Mouse (Mus musculus) CH12.LX (cell line): ENCODE data around the gene Adra2b. TPM values are rescaled to one million over a fixed set of nuclear protein-coding genes. Genes with fewer than 3 reads are reported as not detected.

Source experiments
- DNase-seq: peaks from one replicate; pipeline ENCODE4 v3.0.0-alpha.2; 2013; ENCODE audit errors: extremely low read depth
- H3K27ac ChIP-seq: 2 replicates; pipeline ENCODE4 v1.5.1; 2012; ENCODE audit warnings: low read depth, mild to moderate bottlenecking, control low read depth, moderate library complexity; ENCODE audit not compliant: insufficient read depth
- H3K27me3 ChIP-seq: replicated peaks from 2 replicates; pipeline ENCODE3; 2012; ENCODE audit warnings: inconsistent platforms
- H3K36me3 ChIP-seq, 2 experiments: replicated peaks in 1 of 2; 2 replicates each; pipeline versions ENCODE3 to v1.6.1; 2012; ENCODE audit warnings: inconsistent platforms in 1 of 2, low read length in 1 of 2, mild to moderate bottlenecking in 1 of 2, mixed read lengths in 1 of 2, moderate library complexity in 1 of 2; ENCODE audit not compliant: control insufficient read depth in 1 of 2, insufficient read depth in 1 of 2
- H3K4me1 ChIP-seq, 2 experiments: 2 replicates each; pipeline ENCODE4 v1.6.1; 2012; ENCODE audit warnings: inconsistent platforms in 1 of 2, moderate library complexity in 1 of 2; ENCODE audit not compliant: insufficient read depth in 2 of 2, control insufficient read depth in 1 of 2
- H3K4me2 ChIP-seq: 2 replicates; pipeline ENCODE4 v1.6.1; 2012; ENCODE audit warnings: low read depth, mild to moderate bottlenecking, control low read depth; ENCODE audit not compliant: poor library complexity, insufficient read depth, severe bottlenecking
- H3K4me3 ChIP-seq, 3 experiments: fragments of 150-350 bp in 1 of 3; sonication (generic) in 1 of 3; replicated peaks in 1 of 3; 2 replicates each; pipeline versions ENCODE3 to v1.5.1; 2011 to 2012; ENCODE audit warnings: low read depth in 2 of 3, low read length in 2 of 3, mild to moderate bottlenecking in 2 of 3, moderate library complexity in 2 of 3, control low read depth in 1 of 3, improper control_type of control experiment in 1 of 3, inconsistent platforms in 1 of 3, mixed read lengths in 1 of 3; ENCODE audit not compliant: poor library complexity in 1 of 3
- H3K79me2 ChIP-seq: replicated peaks from 2 replicates; pipeline ENCODE4 v1.6.1; 2012; ENCODE audit warnings: mild to moderate bottlenecking, moderate library complexity; ENCODE audit not compliant: control insufficient read depth, poor library complexity, insufficient read depth, severe bottlenecking; ENCODE audit errors: extremely low read depth
- H3K9ac ChIP-seq: 2 replicates; pipeline ENCODE4 v1.6.1; 2012; ENCODE audit warnings: low read depth, mild to moderate bottlenecking, control low read depth, moderate library complexity; ENCODE audit not compliant: insufficient read depth
- H3K9me3 ChIP-seq: replicated peaks from 2 replicates; pipeline ENCODE3; 2012; ENCODE audit warnings: low read length, inconsistent platforms, mixed read lengths
- CHD1 ChIP-seq: IDR thresholded peaks from 2 replicates; pipeline ENCODE4 v1.6.1; 2012; ENCODE audit warnings: low read depth, low read length, improper control_type of control experiment, inconsistent platforms
- CHD2 ChIP-seq: IDR thresholded peaks from 2 replicates; pipeline ENCODE4 v1.6.1; 2011; ENCODE audit warnings: low read length, improper control_type of control experiment
- CTCF ChIP-seq, 2 experiments: IDR thresholded peaks in 1 of 2; conservative IDR thresholded peaks in 1 of 2; 2 replicates each; pipeline ENCODE4 v1.5.1; 2011 to 2012; ENCODE audit warnings: low read depth in 2 of 2, low read length in 2 of 2, improper control_type of control experiment in 1 of 2, inconsistent platforms in 1 of 2, mild to moderate bottlenecking in 1 of 2, moderate library complexity in 1 of 2
- ELF1 ChIP-seq: IDR thresholded peaks from 2 replicates; pipeline ENCODE4 v1.6.1; 2014; ENCODE audit warnings: low read depth, mild to moderate bottlenecking, inconsistent platforms, low read length, improper control_type of control experiment
- EP300 ChIP-seq: IDR thresholded peaks from 2 replicates; pipeline ENCODE4 v1.6.1; 2011; ENCODE audit warnings: low read length, improper control_type of control experiment
- GABPA ChIP-seq: IDR thresholded peaks from 2 replicates; pipeline ENCODE4 v1.6.1; 2012; ENCODE audit warnings: low read depth, low read length, improper control_type of control experiment, inconsistent platforms; ENCODE audit not compliant: insufficient replicate concordance
- IRF4 ChIP-seq: IDR thresholded peaks from 2 replicates; pipeline ENCODE4 v1.6.1; 2014; ENCODE audit warnings: low read depth, mild to moderate bottlenecking, inconsistent platforms, low read length, improper control_type of control experiment
- JUND ChIP-seq: conservative IDR thresholded peaks from 2 replicates; pipeline ENCODE4 v1.6.1; 2011; ENCODE audit warnings: low read depth, low read length, improper control_type of control experiment
- KAT2A ChIP-seq: IDR thresholded peaks from 2 replicates; pipeline ENCODE4 v1.6.1; 2012; ENCODE audit warnings: low read length, improper control_type of control experiment, inconsistent platforms; ENCODE audit not compliant: insufficient replicate concordance
- MAX ChIP-seq: IDR thresholded peaks from 2 replicates; pipeline ENCODE4 v1.6.1; 2011; ENCODE audit warnings: low read length, improper control_type of control experiment
- MAZ ChIP-seq: IDR thresholded peaks from 2 replicates; pipeline ENCODE4 v1.6.1; 2012; ENCODE audit warnings: low read depth, mild to moderate bottlenecking, inconsistent platforms, low read length, improper control_type of control experiment, moderate library complexity
- MEF2A ChIP-seq: IDR thresholded peaks from 2 replicates; pipeline ENCODE4 v1.6.1; 2014; ENCODE audit warnings: low read depth, mild to moderate bottlenecking, inconsistent platforms, low read length, improper control_type of control experiment, borderline replicate concordance
- NRF1 ChIP-seq: IDR thresholded peaks from 2 replicates; pipeline ENCODE4 v1.6.1; 2014; ENCODE audit warnings: low read depth, mild to moderate bottlenecking, inconsistent platforms, low read length, improper control_type of control experiment, moderate library complexity
- POLR2AphosphoS2 ChIP-seq: IDR thresholded peaks from 2 replicates; pipeline ENCODE4 v1.6.1; 2011; ENCODE audit warnings: low read depth, low read length, improper control_type of control experiment
- RAD21 ChIP-seq: IDR thresholded peaks from 2 replicates; pipeline ENCODE4 v1.6.1; 2011; ENCODE audit warnings: low read depth, mild to moderate bottlenecking, low read length, improper control_type of control experiment, moderate library complexity
- SMC3 ChIP-seq: IDR thresholded peaks from 2 replicates; pipeline ENCODE4 v1.6.1; 2011; ENCODE audit warnings: low read depth, low read length, improper control_type of control experiment
- TCF12 ChIP-seq: IDR thresholded peaks from 2 replicates; pipeline ENCODE4 v1.6.1; 2014; ENCODE audit warnings: low read depth, mild to moderate bottlenecking, inconsistent platforms, low read length, improper control_type of control experiment
- USF2 ChIP-seq: conservative IDR thresholded peaks from 2 replicates; pipeline ENCODE4 v1.6.1; 2011; ENCODE audit warnings: low read depth, low read length, improper control_type of control experiment
- ZKSCAN1 ChIP-seq: IDR thresholded peaks from 2 replicates; pipeline ENCODE4 v1.6.1; 2012; ENCODE audit warnings: low read depth, inconsistent platforms, low read length, improper control_type of control experiment, borderline replicate concordance
- dilution Hi-C: fragments of 300-500 bp; cut with MboI; formaldehyde crosslinking; loops from 2 replicates; pipeline ENCODE4 v1.14.3; 2020; ENCODE audit warnings: low sequenced_read_pairs; ENCODE audit not compliant: extremely low pct_unique_long_range_greater_than_20kb, extremely low pct_ligation_motif_present
- in situ Hi-C: fragments of 300-500 bp; cut with MboI; formaldehyde crosslinking; loops from 3 replicates; pipeline ENCODE4 v1.14.3; 2019; ENCODE audit warnings: low sequenced_read_pairs, low pct_ligation_motif_present, low pct_unique_long_range_greater_than_20kb, mixed read lengths
- polyA plus RNA-seq: library from polyadenylated mRNA; unstranded; fragments of >175 nt; gene quantifications from 2 replicates; pipeline ENCODE4 v1.2.1, GENCODE M21; 2012; ENCODE audit warnings: low read depth; ENCODE audit not compliant: insufficient read length
- total RNA-seq, 2 experiments: library from RNA; depleted of rRNA; stranded (reverse); fragments of 300-350 nt in 1 of 2; fragments of >200 nt in 1 of 2; gene quantifications; 2 replicates each; pipeline ENCODE4 v1.2.3; 2012 to 2014

Gene Adra2b
- total and polyA plus RNA-seq, 3 experiments: 0.08 TPM; not detected in 2

DNA sequence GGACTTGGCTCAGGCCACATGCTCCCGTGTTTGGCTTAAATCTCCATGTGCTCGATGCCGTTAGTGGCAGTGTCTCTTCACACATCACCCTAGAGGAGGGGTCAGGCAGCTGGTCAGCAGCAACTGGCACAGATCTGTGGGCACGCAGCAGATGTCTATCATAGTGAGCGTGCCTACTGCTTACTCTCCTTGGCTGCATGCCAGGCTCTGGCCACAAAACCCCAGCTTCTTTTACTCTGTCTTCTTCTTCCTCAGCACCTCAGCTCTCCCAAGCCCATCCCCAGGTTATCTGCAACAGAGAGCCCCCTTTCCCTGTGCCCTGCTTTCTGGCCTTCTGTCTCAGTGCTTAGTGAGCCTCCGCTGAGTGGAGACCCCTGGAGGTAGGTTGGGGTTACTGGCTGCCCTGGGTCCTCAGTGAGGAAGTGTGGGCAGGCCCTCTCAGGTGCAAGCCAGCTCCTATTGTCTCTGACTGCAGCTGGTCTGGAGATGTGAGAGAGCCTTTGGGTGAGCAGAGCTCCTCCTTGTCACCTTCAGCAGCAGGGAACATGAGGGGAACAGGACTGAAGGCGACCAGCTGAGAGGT is 12.8 kb downstream of the Adra2b start:
- Histone ChIP-seq H3K4me2 (no peak overlapping the region), H3K4me1 (peaks cover 5 to 18% of the 10 kb centered on the region in 2 experiments), H3K36me3 (no peaks in the 10 kb centered on the region)
- in situ Hi-C loops: no loop called here
- TF ChIP-seq CHD2 (no peak), ELF1 (peak; percentile 35; the same call in 1 of the 2 replicates), MAX (no peak), CTCF (conservative IDR thresholded peaks at IDR 0.05 in 1 of 2, IDR thresholded peaks at IDR 0.05 in 1 of 2; ENCODE audit: low read depth in 2 of 2, low read length in 2 of 2) (peak; percentile 34 to 70; a peak in 3 of 4 replicates), RAD21 (peak; percentile 12), SMC3 (peak; percentile 54)
- TF ChIP-seq, all 38 proteins: peak for 4
- Histone ChIP-seq H3K4me3 (no peak overlapping the region), H3K27ac (no peak overlapping the region), H3K79me2 (no peaks in the 10 kb centered on the region), H3K27me3 (peaks cover 25% of the 10 kb centered on the region), H3K9ac (no peak overlapping the region), H3K9me3 (no peaks in the 10 kb centered on the region)
- DNase-seq: peak; percentile 45
- dilution Hi-C loops: no loop called here

DNA sequence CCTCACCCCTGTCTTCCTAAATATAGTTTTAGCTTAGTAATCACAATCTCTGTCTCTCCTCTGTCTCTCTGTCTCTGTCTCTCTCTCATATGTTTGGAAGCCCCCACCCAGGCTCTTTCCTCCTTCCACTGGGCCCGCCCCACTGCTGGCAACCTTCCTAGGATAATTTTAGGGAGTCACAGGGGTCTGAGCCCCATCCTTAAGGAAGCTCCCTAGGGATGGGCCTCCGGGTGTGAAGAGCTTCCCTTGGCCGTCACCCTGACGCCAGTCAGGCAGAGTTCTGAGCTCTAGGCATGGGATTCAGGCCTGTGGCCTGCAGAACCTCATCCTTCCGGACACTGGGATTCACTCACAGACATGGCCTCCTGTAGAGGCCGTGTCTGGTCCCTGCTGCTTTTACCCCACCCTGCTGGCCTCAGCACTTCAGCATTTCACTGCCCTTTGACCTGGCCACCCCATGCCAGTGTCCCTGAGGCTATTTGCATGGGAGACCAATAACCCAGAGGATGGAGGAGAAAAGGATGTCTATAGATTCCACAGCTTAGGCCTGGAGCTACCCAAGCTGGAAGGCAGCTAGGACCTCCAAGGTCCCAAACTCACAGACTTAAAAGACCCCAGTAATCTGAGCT is 13.5 kb downstream of the Adra2b start:
- Histone ChIP-seq H3K79me2 (no peaks in the 10 kb centered on the region), H3K4me2 (no peak overlapping the region), H3K9ac (no peak overlapping the region), H3K9me3 (no peaks in the 10 kb centered on the region), H3K27me3 (peaks cover 25% of the 10 kb centered on the region), H3K36me3 (no peaks in the 10 kb centered on the region), H3K4me3 (no peak overlapping the region), H3K4me1 (peaks cover under 1 to 11% of the 10 kb centered on the region in 2 experiments; a peak in 3 of 4 replicates), H3K27ac (no peak overlapping the region)
- in situ Hi-C loops: no loop called here
- no peak for TF ChIP-seq JUND
- no peak for TF ChIP-seq EP300
- TF ChIP-seq MEF2A: no peak
- TF ChIP-seq IRF4: no peak
- no peak for TF ChIP-seq CHD1
- no peak for TF ChIP-seq GABPA
- dilution Hi-C loops: no loop called here
- no peak for DNase-seq

DNA sequence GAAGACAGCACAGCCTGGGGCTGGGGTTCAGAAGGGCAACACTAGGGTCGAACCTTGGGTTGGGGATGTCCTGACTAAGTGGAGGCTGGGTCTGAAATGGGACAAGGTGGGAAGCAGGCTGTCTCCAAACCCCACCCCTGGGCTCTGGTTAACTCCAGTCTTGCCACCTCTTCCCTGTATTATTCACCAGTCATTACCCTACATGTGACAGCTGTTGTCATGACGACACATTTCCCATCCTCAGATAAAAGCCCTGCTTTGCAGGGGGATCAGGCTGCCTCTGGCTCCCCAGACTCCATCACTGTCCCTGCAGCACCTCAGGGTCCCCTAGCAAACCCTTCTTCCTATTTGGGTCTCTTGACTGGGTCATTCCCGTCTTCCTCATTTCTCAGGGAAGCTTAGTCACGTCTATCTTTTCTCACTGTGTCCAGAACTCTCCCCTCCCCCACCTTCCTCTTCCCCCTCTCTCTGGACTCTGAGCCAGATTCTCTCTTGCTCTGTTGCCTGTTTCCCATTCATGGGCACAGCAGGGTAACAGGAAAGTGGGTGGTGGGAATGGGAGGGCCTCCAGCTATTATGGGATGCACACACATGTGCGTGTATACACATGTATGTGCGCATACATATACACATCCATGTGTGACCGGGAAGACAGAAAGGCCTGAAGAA is 15.1 kb downstream of the Adra2b start:
- no peak for TF ChIP-seq MEF2A
- no peak for TF ChIP-seq SMC3
- no peak for TF ChIP-seq CHD2
- TF ChIP-seq ZKSCAN1: no peak
- no peak for TF ChIP-seq IRF4
- TF ChIP-seq MAZ: no peak
- TF ChIP-seq TCF12: no peak
- TF ChIP-seq POLR2AphosphoS2: no peak
- no peak for TF ChIP-seq NRF1
- TF ChIP-seq KAT2A: no peak
- TF ChIP-seq USF2: no peak
- TF ChIP-seq GABPA: no peak
- H3K27ac ChIP-seq: no peak overlapping the region
- peaks cover 33% of the 10 kb centered on the region for H3K27me3 ChIP-seq
- H3K9me3 ChIP-seq: no peaks in the 10 kb centered on the region
- peaks cover 0 to 3% of the 10 kb centered on the region in 2 experiments; a peak in 1 of 4 replicates for H3K4me1 ChIP-seq
- DNase-seq: no peak
- H3K79me2 ChIP-seq: no peaks in the 10 kb centered on the region
- no peak overlapping the region for H3K4me2 ChIP-seq
- in situ Hi-C loops: no loop called here
- no peak overlapping the region for H3K4me3 ChIP-seq
- H3K36me3 ChIP-seq: no peaks in the 10 kb centered on the region
- dilution Hi-C loops: no loop called here
- H3K9ac ChIP-seq: no peak overlapping the region
